Mouse (Mus musculus): ENCODE data around the gene Sdk2. TPM values are rescaled to one million over a fixed set of nuclear protein-coding genes. Genes with fewer than 3 reads are reported as not detected.

The Sdk2 gene
- polyA plus RNA-seq, 1 experiment, result 7.4 TPM

DNA sequence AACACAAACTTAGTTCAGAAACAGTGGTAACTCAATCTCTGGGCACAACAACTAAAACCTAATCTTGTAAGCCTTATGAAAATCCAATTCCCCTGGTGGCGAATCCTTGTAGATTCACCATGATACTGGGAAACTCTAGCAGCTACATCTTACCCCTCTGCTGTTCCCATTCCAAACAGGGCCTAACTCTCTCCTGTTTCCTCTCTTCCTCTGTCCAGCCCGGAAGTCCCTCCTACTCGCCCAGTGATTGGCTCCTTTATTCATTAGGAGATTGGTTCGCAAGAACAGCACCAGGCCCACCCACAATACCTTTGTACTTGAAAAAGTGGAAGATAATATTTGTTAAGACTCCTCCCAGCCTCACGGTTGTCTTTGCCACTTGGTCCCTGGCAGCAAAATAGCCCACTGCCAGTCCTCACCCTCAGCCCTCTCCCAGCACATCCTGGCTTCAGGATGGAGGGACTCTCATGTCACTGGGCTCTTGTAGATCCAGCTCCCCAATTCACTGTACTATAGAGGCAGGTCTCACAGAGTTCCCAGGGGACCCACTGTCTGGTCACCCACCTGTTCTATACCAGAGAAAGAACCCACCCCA, 178.6 kb downstream of the Sdk2 start:
- H3K4me3 ChIP-seq (ENCODE audit: insufficient read depth, low read length), result no peak overlapping the region

DNA sequence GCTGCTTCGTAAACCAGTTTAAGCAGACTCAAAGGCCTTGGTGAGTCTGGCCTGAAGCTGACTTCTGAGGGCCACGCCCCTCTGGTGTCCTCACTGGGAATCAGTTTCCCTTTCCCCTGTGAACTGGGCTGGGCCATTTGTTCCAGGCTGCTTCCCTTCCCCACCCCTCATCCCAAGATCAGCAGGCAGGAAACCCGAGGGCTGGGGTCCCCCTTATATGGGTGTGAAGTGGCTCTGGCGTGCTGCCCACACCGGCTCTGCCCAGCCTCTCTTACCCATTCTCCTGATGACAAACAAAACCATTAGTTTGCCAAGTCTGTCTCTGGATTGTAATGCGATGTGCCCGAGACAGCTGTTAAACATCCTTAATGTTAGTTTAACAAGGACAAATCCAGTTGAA, 180.5 kb downstream of the Sdk2 start:
- TF ChIP-seq CTCF (IDR thresholded peaks at IDR 0.05; ENCODE audit: extremely low read depth, insufficient read depth, low read length) (no peak), POLR2A (IDR thresholded peaks at IDR 0.05; ENCODE audit: extremely low read depth, insufficient read depth, low read length) (no peak)
- H3K4me1 ChIP-seq (ENCODE audit: control insufficient read depth, insufficient read depth, low read length), result peaks cover 4% of the 10 kb centered on the region; the same call in 1 of the 2 replicates
- no peak overlapping the region for H3K4me3 ChIP-seq (ENCODE audit: insufficient read depth, low read length)
- no peak overlapping the region for H3K27ac ChIP-seq (ENCODE audit: insufficient read depth, low read length)

More for the DNA sequence above, 178.6 kb downstream of the Sdk2 start:
- Histone ChIP-seq H3K27ac (ENCODE audit: insufficient read depth, low read length) (no peak overlapping the region), H3K4me1 (ENCODE audit: control insufficient read depth, insufficient read depth, low read length) (peaks cover 8% of the 10 kb centered on the region)
- no peak for TF ChIP-seq POLR2A (IDR thresholded peaks at IDR 0.05; ENCODE audit: extremely low read depth, insufficient read depth, low read length)
- TF ChIP-seq CTCF (IDR thresholded peaks at IDR 0.05; ENCODE audit: extremely low read depth, insufficient read depth, low read length), result no peak

DNA sequence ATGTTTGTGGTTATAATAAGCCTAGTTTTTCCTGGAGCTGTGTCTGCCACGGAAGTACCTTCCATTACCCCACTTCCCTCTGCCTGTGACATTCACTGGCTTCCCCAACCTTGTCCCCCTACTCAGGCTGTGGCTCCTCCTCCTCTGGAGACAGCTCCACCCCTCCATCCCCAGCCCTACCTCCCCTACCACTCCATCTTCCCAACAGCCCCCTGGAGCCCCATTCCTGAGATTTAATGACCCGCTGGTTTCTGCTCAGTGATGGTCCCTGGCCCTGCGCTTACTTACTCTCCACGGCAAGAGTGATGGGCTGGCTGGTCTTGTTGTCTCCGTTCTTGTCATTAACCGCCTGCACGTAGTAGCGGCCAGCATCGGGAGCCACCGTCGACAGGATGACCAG, 181.9 kb downstream of the Sdk2 start:
- Histone ChIP-seq H3K4me3 (ENCODE audit: insufficient read depth, low read length) (no peak overlapping the region), H3K4me1 (ENCODE audit: control insufficient read depth, insufficient read depth, low read length) (peaks cover 4% of the 10 kb centered on the region; the same call in 1 of the 2 replicates), H3K27ac (ENCODE audit: insufficient read depth, low read length) (no peak overlapping the region)
- TF ChIP-seq CTCF (IDR thresholded peaks at IDR 0.05; ENCODE audit: extremely low read depth, insufficient read depth, low read length), result no peak
- no peak for TF ChIP-seq POLR2A (IDR thresholded peaks at IDR 0.05; ENCODE audit: extremely low read depth, insufficient read depth, low read length)

DNA sequence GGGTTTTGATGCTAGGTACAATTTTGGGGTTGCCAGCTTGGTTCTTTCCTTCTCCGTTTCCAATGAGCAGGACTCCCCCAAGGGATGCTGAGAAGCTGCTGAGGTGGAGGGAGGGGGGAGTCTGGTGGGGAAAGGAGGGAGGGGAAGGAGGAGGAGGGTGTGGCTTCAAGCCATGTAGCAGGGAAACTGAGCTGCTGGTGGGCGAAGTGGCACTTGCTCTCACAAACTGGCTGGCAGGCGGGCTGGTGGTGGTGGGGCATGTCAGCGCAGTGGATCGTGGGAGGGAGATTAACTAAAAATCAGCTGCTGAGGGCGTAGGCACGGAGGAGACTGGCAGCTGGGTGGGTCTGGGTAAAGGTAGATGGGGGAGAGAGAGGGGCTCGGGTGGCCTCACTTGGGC, 183.8 kb downstream of the Sdk2 start:
- no peak overlapping the region for H3K4me3 ChIP-seq (ENCODE audit: insufficient read depth, low read length)
- no peak overlapping the region for H3K27ac ChIP-seq (ENCODE audit: insufficient read depth, low read length)
- peaks cover 4% of the 10 kb centered on the region; the same call in 1 of the 2 replicates for H3K4me1 ChIP-seq (ENCODE audit: control insufficient read depth, insufficient read depth, low read length)
- TF ChIP-seq POLR2A (IDR thresholded peaks at IDR 0.05; ENCODE audit: extremely low read depth, insufficient read depth, low read length) (no peak), CTCF (IDR thresholded peaks at IDR 0.05; ENCODE audit: extremely low read depth, insufficient read depth, low read length) (no peak)

DNA sequence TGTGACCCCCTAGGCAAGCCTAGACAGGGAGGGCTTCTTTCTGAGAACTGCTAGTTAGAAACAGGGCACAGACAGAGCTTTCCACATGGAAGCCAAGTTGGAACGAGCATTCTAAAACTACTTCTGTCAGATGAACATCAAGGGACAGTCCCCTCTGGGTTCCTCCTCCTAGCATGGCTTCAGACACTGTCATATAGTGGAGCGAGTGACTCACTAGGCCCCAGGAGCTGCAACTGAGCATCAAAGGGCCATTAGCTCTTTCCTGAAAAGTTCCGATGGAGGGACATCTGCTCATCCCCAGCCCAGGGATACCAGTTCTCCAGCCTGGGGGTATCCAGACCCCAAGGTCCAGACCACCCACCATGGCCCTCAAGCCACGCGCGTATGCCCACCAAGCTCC, 185.0 kb downstream of the Sdk2 start:
- no peak overlapping the region for H3K4me3 ChIP-seq (ENCODE audit: insufficient read depth, low read length)
- TF ChIP-seq CTCF (IDR thresholded peaks at IDR 0.05; ENCODE audit: extremely low read depth, insufficient read depth, low read length), result no peak
- no peak for TF ChIP-seq POLR2A (IDR thresholded peaks at IDR 0.05; ENCODE audit: extremely low read depth, insufficient read depth, low read length)
- peaks cover 4% of the 10 kb centered on the region; the same call in 1 of the 2 replicates for H3K4me1 ChIP-seq (ENCODE audit: control insufficient read depth, insufficient read depth, low read length)
- H3K27ac ChIP-seq (ENCODE audit: insufficient read depth, low read length), result no peak overlapping the region

DNA sequence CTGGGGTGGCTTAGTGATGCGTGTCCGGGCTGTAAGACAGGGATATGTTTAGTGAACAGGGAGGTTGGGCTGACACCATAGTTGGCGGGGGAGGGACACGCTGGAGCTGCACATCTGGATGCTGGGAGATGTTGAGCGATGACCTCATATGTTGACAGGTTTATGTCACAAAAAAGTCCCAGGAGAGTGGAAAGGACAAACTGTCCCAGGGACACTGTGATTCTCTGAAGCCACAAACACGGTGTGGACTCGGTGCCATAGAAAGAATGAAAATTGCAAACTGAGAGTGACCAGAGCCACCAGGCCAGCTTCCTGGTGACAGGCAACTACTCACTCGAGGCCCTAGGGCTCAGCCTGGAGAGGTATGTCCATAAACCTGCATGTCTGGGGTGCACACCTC, 199.8 kb downstream of the Sdk2 start:
- Histone ChIP-seq H3K4me1 (ENCODE audit: control insufficient read depth, insufficient read depth, low read length) (no peaks in the 10 kb centered on the region), H3K4me3 (ENCODE audit: insufficient read depth, low read length) (no peak overlapping the region), H3K27ac (ENCODE audit: insufficient read depth, low read length) (no peak overlapping the region)
- no peak for TF ChIP-seq POLR2A (IDR thresholded peaks at IDR 0.05; ENCODE audit: extremely low read depth, insufficient read depth, low read length)
- no peak for TF ChIP-seq CTCF (IDR thresholded peaks at IDR 0.05; ENCODE audit: extremely low read depth, insufficient read depth, low read length)

DNA sequence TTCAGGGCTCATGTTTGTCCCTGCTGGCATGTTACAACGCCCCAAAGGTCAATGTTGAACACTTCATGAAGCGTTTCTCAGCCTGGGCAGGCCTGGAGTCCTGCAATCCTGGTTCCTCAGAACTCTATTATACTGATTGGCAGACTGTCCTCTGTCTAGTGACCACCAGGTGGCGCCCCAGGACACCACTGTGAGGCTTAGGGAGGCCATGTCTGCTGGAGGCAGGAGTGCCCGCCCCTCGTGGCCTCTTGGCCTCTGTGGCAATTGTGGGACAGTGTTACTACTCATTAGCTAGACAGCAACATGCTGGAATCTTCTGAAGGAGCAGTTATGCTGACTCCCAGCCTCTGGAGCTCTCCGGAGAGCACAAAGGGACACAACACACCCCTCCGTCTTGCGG, 201.2 kb downstream of the Sdk2 start:
- no peak overlapping the region for H3K27ac ChIP-seq (ENCODE audit: insufficient read depth, low read length)
- H3K4me1 ChIP-seq (ENCODE audit: control insufficient read depth, insufficient read depth, low read length), result no peaks in the 10 kb centered on the region
- TF ChIP-seq POLR2A (IDR thresholded peaks at IDR 0.05; ENCODE audit: extremely low read depth, insufficient read depth, low read length), result no peak
- peak; percentile 91 for TF ChIP-seq CTCF (IDR thresholded peaks at IDR 0.05; ENCODE audit: extremely low read depth, insufficient read depth, low read length)
- H3K4me3 ChIP-seq (ENCODE audit: insufficient read depth, low read length), result no peak overlapping the region

DNA sequence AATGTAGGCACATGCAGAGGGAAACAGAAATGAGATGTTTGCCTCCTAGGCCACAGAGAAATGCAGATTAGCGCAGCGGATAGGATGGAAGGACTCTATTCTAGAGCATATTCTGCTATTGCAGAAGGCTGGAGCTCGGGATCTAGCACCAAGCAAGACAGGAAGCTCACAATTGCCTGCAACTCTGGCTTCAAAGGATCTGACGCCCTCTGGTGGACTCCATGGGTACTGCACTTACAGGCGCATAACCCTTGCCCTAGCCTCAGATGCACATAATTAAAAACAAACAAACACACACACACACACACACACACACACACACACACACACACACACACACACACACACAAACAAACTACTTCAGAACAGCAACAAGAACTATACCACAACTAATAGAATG, 203.4 kb downstream of the Sdk2 start:
- H3K4me3 ChIP-seq (ENCODE audit: insufficient read depth, low read length), result no peak overlapping the region
- H3K4me1 ChIP-seq (ENCODE audit: control insufficient read depth, insufficient read depth, low read length), result no peaks in the 10 kb centered on the region
- H3K27ac ChIP-seq (ENCODE audit: insufficient read depth, low read length), result no peak overlapping the region
- TF ChIP-seq CTCF (IDR thresholded peaks at IDR 0.05; ENCODE audit: extremely low read depth, insufficient read depth, low read length) (peak; percentile 56), POLR2A (IDR thresholded peaks at IDR 0.05; ENCODE audit: extremely low read depth, insufficient read depth, low read length) (no peak)

DNA sequence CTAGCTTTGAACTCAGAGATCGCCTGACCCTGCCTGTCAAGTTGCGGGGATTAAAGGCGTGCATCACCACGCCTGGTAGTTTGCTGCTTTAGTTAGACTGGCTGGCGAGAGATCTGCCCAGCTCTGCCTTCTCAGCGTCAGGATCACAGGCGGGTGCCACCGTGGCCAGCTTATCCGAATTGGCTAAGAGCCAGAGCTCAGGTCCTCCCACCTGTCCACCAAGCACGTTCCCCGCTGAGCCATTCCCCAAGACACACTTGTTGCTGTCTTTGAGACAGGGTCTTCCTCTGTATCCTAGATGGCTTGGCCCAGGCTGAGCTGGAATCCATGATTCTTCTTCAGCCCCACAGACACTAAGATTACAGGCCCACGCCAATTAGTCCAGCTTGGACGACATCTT, 211.2 kb downstream of the Sdk2 start:
- no peak for TF ChIP-seq POLR2A (IDR thresholded peaks at IDR 0.05; ENCODE audit: extremely low read depth, insufficient read depth, low read length)
- no peak for TF ChIP-seq CTCF (IDR thresholded peaks at IDR 0.05; ENCODE audit: extremely low read depth, insufficient read depth, low read length)
- H3K4me1 ChIP-seq (ENCODE audit: control insufficient read depth, insufficient read depth, low read length), result no peaks in the 10 kb centered on the region
- H3K27ac ChIP-seq (ENCODE audit: insufficient read depth, low read length), result no peak overlapping the region
- no peak overlapping the region for H3K4me3 ChIP-seq (ENCODE audit: insufficient read depth, low read length)

DNA sequence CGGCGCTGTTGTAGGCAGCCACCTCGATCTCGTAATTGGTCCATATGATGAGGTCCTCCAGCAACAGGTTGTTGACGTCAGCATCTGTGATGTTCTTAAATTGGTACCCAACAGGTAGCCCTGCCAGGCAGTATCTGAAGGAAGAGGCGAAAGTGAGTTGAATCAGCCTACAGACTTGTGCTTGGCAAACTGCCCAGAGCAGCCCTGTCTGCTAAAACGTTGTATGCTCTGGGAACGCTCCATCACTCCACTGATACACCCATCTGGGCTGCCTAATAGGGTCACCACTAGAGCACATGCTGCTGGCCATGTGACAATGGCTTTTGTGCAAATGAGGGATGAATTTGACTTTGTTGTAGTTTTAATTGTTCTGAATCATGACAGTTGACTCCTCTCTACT, 215.1 kb downstream of the Sdk2 start:
- H3K4me1 ChIP-seq (ENCODE audit: control insufficient read depth, insufficient read depth, low read length), result no peaks in the 10 kb centered on the region
- no peak for TF ChIP-seq POLR2A (IDR thresholded peaks at IDR 0.05; ENCODE audit: extremely low read depth, insufficient read depth, low read length)
- no peak for TF ChIP-seq CTCF (IDR thresholded peaks at IDR 0.05; ENCODE audit: extremely low read depth, insufficient read depth, low read length)
- no peak overlapping the region for H3K27ac ChIP-seq (ENCODE audit: insufficient read depth, low read length)
- H3K4me3 ChIP-seq (ENCODE audit: insufficient read depth, low read length), result no peak overlapping the region

Measured in cortical plate, adult 2 months (tissue).